Mouse (Mus musculus) activated CD4-positive, CD25-positive, alpha-beta regulatory T cell, adult 4 months (primary cell): ENCODE measurements around the gene Ldah. TPM values are rescaled to one million over a fixed set of nuclear protein-coding genes. Genes with fewer than 3 reads are reported as not detected.

Source experiments
- ATAC-seq: one replicate; pipeline ENCODE4 v1.8.0; 2017
- polyA plus RNA-seq, 2 experiments: library from polyadenylated mRNA; unstranded; fragments of 100-300 nt; shearing (Covaris generic); gene quantifications; one replicate each; pipeline ENCODE4 v1.2.1; 2017

The Ldah gene
- polyA plus RNA-seq, 2 experiments from 2014 or later, result 103 to 110 TPM

DNA sequence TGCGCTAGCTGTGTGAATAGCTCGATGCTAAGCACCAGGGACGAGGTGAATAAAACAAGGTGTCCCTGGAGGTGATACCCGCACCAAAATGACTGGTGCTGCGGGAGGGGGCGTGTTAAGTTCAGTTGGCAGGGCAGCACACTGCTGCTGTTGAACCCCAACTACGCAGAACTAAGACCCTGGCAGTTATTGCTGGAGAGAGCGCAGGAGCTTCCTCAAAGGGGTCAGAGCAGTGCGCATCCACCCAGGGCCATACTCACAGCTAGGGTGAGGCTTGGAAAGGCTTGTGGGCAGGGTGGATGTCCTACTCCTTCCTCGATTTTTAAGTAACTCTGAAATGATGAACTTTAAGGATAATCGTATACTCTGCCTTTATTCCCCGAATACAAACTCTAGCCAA, 105.9 kb downstream of the Ldah start:
- ATAC-seq, result peak; percentile 1

DNA sequence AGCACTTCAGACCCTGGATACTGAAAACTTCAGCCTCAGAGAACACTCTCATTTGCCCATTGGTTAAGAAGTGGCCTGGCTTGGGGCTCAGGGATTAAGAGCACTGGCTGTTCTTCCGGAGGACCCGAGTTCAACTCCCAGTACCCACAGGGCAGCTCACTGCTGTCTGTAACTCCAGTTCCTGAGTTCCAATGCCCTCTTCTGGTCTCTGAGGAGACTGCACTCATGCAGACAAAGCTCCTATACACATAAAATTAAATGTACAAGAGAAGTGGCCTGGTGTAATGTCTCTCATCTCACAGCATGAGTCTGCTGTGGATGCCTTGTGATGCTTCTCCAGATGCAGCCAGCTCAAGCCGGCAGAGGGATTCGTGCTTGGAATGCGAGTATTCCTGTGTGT, 108.6 kb downstream of the Ldah start:
- ATAC-seq, result no peak

DNA sequence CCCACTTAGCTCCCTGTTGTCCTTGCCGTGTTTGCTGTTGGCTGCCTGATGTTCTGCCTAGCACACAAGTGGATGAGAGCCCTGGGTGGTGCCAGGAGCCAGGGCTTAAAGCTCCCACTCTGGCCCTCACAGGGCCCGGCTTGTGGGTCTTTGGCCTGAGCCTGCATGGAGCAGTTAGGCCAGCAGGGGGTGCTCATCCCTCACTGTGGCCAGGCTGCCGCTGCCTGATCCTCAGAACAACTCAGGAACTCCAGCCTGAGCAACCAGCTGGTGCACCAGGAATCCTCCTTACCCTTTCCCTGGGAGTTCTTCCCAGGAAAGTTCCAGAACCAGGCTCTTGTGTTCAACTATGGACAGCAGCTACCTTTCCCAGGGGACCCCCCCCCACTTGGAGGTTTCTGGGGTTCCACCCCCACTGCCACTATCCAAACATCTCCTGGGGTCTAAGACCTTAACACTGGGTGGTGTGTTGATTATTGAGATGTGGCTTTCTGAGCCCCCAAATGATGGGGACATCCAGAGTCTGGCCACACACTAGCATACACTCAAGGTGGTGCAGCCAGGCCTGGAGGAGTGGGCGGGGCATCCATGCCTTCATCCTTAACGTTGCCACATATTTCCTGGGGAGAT, 112.3 kb downstream of the Ldah start:
- peak; percentile 82 for ATAC-seq

DNA sequence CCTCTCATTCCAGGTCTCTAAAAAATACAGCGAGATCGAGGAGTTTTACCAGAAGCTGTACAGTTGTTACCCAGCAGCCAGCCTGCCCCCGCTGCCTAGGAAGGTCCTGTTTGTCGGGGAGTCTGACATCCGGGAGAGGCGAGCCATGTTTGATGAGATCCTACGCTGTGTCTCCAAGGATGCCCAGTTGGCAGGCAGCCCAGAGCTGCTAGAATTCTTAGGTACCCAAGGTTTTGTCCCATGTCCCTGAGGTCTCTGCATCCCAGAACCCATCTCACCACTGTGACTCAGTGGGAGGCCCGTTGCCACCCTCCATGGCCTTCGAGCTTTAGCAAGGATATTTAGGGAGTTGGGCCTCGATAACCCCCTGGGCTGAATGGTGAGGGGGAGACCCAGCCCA, 113.6 kb downstream of the Ldah start:
- no peak for ATAC-seq

DNA sequence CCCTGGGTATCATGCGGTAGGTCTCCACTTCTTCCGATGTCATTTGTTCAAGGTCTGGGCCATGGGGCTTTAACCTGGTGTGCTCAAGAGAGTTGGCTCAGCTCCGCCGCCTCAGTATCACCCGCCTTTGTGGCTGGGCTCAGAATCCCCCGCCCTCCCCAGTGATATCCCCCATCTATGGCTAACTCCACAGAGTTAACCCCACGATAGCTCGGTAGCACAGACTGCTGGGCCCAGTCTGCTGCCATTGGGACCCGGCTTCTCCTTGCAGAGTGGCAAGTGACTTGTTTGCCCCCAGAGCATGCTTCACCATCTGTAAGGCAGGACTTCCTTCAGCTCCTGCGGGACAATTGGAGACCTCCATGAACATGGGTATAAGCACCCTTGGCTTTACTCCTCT, 116.2 kb downstream of the Ldah start:
- no peak for ATAC-seq

DNA sequence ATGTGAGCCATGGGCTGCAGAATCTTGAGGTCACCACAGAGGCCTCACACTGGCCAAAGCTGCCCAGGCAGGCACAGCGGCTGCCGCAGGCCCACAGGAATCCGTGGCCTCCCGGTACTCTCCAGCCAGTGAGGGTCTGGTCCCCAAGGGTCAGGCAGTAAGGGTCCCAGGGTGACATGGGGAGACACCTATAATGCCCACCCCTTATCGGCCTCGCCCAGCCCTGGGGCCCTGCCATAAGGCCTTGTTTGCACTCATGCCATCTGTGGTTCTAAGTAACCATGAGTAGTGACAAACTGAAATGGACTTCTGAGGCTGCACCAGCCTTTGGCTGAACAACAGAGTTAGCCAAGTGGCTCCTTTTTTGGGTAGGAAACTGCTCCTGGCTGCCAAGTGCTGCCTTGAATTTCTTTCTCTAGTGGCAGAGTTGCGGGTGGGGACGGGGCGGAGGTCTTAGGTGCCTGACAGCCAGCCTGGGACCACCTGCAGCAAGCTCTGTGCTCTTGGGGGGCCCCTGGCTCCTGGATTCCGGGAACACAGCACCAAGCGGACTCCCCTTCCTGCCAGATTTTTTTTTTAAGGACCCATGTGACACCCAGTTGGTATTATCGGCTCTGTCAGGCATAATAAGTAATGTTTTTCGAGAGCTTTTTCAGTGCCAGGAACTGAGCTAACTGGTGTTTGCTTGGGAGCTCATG, 117.5 kb downstream of the Ldah start:
- ATAC-seq, result no peak

DNA sequence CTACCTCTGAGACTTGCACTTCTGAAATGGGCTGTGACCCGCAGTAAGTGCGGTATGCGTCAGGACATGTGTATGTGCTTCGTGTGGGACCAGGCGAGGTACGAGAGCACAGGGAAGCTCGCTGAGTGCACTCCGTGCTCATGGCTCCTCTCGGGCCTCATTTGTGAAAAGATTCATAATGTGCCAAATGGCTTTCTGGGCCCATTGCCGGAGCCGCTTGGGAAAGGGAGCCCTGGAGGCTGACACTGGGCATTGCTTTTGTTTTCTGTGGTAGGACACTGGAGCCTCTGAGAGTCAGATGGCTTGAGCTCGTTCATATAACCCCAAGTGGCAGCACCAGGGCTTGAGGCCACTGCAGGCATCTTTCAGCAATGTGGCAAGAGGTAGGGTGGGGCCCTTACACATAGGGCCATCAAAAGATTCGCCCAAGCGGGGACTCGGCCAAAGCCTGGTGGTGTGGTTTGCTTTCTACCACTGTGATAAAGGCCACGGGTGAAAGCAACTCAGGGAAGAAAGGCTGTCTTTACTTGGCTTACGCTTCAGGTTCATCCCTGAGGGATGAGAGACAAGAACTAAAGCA, 118.1 kb downstream of the Ldah start:
- no peak for ATAC-seq

DNA sequence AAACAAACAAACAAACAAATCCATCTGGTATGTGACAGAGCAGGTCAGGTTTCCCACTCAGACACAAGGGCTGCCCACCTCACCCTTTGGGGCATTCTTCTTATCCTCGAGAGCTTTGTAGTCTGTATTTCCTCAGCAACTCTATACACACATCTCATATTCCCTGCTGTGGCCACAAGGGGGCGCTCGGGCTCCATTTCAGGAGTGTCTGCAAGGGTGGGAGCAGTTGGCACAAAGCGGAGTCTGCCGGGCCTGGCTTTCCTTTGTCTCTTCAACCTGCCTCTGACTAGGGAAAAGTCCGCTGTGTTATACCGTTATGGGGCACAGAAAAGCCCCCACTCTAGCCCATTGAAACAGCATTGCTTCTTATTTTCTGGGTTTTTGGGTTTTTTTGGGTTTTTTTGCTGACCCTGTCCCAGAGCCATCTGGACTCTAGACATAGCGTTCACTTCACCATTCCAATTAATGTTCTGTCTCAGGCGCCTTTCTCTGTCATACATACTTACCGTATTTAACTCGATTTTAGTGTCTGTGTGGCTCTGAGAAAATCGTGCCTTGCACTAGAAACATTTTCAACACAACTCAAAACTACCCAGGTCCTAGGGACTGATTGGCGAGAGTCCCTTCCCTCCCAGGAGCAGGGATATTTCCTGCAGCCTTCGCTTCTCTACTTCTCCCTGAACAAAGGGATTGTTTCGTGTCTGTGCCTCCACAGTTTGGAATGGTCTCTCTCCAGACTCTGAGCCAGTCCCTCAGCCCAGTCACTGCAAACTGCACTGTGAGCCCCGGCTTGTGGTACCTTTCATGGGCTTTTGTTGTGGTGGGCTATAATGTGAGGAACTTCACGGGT, 119.1 kb downstream of the Ldah start:
- ATAC-seq, result peak; percentile 91

DNA sequence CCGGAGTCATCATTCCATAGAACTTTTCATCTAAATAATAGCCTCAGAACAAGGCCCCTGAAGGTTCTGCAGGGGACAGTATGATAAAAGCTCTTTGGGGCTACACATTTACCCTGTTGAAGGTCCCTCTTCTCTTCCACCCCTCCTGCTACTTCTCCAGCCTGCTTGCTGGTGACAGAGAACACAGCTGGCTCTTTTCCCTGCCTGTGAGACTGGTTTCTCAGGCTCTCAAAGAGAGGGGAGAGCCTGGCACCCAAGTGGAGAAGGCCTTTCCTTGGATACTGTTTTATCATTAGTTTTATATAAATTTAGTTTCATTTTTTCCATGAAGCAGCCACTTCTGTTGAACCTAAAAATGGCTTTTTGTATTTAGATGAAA, 119.8 kb downstream of the Ldah start:
- no peak for ATAC-seq

DNA sequence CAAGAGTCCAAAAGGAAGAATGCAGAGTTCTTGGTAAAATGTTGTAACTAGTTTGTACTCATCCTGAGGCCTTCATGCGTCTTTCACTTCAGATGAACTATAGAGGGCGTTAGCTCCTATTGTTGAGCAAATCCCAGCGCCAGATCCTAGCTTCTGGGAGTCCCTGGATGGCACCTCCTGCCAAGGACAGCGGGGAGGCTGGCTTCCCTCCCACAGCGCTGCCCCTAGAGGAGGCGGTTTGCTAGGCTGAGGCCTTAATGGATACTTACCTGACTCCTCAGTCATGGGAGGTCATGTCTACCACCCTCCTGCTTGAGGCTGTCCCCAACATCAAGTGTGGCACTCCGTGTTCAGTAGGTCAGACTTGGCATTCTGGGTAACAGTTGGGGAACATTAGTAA, 121.3 kb downstream of the Ldah start:
- no peak for ATAC-seq

DNA sequence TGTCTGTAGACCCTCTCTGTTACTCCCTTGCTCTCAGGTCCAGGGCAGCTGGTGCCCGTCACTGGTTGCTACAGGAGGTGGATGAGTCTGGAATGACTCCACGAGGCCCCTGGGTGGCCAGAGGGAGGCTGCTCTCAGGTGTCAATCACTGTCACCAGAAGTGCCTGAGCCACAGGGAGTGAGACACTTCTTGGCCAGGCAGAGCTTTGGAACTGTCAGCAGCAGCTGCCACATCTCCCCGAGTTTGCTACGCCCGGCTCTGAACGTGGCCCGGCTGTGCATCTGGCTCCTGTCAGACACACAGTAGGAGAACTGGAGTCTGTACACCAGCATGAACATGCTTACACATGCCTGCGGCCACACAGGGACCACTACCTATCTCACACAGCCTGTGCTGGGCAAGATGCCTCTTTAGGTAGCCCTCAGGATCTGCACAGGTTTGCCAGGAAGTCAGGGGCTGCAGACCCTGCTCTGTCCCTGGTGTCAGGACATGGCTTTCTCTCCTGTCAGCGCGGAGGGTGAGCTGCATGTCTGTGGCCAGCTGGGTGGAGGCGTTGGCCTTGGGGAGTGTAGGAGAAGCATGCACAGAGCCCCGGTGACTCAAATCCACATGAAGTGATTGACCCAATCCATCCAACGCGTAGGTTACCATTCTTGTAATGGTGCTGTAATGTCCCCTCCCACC, 123.7 kb downstream of the Ldah start:
- ATAC-seq, result no peak

DNA sequence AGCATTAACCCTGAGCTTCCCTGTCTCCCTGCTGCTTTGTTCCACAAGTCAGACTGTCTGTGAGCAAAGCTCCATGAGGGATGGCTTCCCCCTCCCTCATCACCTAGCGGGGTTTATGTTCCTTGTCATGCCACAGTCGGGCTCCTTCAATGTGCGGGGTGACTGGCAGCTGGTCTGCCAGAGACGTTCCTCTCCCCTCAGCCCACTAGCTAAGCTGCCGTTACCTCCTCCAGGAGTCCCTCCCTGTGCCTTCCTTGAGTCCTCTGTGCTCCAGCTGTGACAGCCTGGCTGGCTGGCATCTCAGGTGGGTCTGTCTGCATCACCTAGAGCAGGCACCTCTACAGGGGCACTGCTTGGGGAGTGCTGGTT, 124.3 kb downstream of the Ldah start:
- no peak for ATAC-seq

DNA sequence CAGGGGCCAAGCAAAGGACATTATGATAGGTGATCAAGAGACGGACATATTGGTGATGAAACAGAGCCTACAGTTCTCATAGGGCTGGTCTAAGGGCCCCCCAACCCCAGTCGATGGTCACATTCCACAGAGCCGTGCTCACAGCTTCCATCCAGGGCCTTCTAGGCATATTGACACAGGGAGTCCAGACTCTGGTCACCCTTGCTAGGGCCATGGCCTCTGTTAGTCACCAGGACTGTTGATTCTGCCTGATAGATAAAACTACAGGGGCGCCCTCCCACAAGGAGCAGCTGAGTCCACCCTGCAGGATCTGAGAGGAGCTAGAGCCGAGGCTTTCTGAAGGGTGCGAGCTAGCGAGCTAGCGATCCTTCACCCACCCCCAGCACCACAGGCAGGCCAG, 125.7 kb downstream of the Ldah start:
- ATAC-seq, result no peak

DNA sequence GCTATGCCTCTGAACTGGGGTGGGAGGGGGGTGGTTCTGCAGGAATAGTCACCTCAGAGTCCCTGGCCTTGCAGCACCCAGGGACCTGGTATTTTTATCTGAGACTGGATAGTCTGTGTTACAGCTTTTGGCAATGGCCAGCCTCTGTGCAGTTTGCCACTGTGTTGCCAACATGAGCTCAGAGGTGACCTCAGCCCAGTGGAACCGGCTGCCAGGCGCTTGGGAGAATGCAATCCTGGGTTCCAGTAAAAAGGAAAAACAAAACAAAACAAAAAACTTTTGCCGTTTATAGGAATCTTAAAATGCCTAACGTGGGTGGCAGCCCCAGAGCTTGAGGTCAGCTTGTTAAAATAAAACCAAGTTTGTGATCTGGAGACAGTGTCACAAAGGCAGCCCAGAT, 126.4 kb downstream of the Ldah start:
- ATAC-seq, result no peak

Other genes starting within 250 kb of the Ldah start
- under 1 TPM in 1 of 2 experiments, not detected in 1; 0.05 TPM for gene Apob, start 230.5 kb upstream of the Ldah start, polyA plus RNA-seq
- not detected for gene Gdf7, start 93.8 kb downstream of the Ldah start, polyA plus RNA-seq
- 1 to 10 TPM; 3.3 TPM for gene Hs1bp3, start 105.3 kb downstream of the Ldah start, polyA plus RNA-seq